Mouse (Mus musculus) fibroblast of lung, adult 2 months (primary cell): ENCODE measurements at regions not wholly inside any gene's neighbourhood (a gene's known extent, or its start where the extent isn't known, plus 50 kb on each side); places are given as distances from the start of the nearest gene placed in this dataset.
A peak's percentile ranks its signal among the peaks of the same experiment; 100 is the strongest.

ENCODE experiments used
- DNase-seq: peaks from one replicate; pipeline ENCODE4 v3.0.0-alpha.2; 2011; ENCODE audit warnings: low read depth

DNA sequence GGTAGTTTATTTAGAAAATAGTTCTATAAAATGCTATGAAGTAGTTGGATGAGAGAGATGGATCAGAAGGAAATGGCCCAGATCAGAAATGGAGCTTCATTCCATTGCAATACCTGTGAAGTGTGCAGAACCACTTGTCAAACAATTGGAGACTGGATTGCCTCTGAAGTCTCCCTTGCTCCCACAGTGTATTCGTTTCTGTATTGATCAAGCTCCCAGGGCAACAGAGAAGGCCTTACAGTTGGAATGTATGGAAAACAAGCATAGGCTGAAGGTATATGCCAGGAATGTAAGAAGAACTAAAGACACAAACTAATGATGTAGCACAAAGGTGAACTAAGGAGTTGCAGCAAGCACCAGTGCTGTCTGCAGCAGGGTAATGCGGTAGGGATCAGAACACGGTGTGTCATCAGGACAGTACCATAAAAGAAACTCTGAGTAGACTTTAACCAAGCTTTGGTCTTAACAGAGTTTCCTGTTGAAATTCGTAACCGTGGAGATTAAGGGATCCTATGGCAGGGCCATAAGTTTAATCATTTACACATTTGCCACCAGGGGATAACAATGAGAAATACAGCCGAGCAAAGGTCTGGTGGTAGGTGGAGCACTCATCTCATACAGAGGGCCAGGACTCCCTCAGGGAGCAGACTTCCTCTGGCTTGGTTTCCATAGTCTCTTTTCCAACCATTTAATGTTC lies 732.9 kb upstream of the 2610301B20Rik start:
- no peak for DNase-seq

DNA sequence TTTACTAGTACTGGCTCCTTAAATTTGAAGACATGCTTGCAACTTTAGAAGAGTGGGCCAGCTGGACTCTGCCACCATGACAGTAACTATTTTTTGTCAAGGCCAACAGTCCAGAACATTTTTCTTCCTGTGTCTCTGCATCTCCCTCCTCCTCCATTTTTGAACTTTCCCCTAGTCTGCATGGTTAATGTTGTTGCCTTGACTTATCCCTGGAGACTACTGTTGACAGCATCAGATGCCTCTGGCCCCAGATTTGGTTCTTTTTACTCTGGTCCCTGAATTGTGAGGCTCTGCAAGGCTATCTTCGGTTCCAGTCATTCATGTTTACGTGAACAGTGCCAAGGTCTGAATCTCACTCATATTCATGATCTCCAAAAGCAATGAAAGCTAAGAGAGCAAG lies 724.4 kb upstream of the 2610301B20Rik start:
- DNase-seq: no peak

GRCm38 (mm10) chr4:10150501-10150900 lies 723.8 kb upstream of the 2610301B20Rik start:
- peak; percentile 16 for DNase-seq

DNA sequence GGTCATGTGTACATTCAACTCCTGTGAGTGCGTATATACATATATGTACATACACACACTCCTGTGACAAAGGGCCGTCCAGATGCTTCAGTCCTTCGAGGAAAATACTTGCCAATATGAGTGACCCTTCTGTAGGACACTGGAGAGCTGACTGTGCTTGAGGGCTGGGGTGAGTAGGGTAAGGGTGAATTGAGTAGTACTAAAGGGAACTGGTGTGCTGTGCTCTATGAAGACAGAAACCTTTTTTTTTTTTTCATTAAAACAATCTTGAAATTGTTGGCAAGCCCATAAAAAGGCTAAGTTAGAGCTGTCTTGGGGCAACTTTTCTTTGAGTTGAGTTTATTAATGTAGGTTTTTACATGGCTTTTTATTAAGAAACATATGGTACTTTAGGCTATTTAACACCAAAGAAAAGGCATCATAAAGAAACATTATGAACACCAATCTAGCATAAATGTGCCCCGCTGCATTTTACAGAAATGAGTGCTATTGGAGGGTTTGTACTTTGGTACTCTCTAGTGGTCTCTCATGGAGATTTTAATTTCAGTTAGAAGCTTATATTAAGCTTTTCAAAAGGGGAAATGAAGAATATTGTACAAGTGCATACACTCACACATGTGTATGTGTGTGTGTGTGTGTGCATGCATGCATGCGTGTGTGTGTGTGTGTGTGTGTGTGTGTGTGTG lies 718.5 kb upstream of the 2610301B20Rik start:
- no peak for DNase-seq

- DNase-seq: no peak
These were observed 684.4 kb upstream of the 2610301B20Rik start for GRCm38 (mm10) chr4:10189896-10190295.

DNA sequence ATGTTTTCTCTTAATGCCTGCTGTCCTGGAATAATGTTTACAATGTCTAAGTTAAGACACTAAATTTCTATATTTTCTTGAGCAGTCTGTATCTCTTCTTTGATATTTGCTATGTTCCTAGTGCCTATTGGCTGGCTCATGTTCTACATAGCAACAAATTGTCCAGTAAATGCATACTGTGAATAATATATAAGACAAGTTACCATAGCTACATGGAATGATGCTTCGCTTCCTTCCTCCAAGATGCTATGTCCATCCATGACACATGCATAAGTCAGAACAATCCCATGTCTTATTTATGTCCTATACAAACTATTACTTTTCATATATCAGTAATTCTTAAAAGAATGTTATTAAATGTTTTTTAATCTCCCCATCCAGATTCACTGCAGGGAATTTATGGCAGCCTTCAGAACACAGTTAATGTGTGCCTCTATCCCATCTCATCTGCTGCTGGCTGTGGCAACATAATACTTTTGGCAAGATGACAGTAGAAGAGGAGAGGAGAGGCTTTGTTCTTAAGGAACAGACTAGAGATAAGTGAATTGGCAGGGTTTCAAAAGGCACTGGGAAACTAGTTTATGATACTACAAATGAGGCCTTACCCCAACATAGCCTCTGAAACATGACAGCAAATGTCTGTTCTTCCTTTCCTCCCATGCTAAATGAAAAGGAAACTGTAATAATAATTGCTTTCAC lies 676.9 kb upstream of the 2610301B20Rik start:
- DNase-seq: no peak

DNA sequence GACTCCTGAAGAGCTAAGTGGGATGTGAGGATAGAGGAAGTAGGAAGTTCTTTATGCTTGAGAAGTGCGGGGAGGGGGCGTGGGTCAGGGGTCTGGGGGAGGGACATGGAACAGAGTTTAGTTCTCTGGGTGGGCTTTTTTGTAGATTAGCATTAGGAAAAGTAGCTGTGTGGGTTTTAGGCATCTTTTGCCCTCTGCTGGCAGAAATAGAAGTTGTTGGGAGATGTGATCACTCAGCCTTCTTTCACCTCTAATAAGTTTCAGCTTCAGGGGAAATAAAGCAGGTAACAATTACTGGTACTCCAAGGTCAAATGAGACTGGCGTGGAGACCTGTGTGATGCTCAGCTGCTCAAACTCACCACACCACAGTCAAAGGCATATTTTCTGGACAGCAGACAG lies 672.5 kb upstream of the 2610301B20Rik start:
- DNase-seq: no peak

DNA sequence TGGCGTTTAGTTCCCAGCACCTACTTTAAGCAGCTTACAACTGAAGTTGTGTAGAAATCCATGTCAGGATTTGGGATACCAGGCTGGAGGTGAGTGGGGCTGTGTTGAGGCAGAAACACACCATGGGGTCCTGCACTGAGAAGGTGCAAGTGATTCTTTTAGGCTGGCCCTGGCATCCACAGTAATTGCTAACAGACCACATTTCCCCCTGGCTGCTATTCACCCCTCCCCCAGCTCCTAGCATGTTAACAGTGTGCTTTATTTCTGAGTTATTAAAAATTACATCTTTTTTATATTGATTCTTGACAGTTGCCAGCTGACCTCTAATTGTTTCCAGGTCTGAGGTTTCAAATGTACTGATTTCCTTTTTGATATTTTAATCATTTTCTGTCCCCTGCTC lies 670.1 kb upstream of the 2610301B20Rik start:
- DNase-seq: no peak

DNA sequence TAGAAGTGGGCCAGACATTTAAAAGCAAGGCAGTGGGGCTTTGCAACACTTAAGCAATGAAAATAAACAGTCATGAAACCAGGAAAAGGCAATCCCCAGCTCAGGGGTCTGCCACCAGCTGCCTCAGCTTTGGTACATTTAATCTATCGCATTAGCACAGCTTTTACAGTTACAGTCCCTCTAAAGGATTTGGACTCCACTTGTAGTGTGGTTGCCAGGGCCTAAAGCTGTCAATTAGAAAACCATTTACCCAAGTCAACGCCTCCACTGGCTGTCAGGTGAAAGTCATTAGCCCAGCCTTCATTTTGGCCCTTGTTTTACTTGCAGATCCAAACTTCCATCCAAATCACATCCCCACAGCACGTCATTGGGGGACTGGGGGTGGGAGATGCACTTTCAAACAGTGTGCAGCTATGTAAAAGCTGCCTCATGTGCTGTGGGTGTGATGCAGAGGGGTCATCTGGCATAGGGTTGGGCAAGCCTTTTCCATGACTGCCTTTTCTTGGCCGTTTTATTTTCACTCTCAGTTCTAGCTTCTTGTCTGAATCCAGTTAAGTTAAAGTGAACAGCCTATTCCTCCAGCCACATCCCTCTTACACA lies 664.9 kb upstream of the 2610301B20Rik start:
- no peak for DNase-seq

- DNase-seq: no peak
These were observed 663.0 kb upstream of the 2610301B20Rik start for GRCm38 (mm10) chr4:10211303-10211702.

- DNase-seq: no peak
These were observed 639.0 kb upstream of the 2610301B20Rik start for GRCm38 (mm10) chr4:10235324-10235723.

DNA sequence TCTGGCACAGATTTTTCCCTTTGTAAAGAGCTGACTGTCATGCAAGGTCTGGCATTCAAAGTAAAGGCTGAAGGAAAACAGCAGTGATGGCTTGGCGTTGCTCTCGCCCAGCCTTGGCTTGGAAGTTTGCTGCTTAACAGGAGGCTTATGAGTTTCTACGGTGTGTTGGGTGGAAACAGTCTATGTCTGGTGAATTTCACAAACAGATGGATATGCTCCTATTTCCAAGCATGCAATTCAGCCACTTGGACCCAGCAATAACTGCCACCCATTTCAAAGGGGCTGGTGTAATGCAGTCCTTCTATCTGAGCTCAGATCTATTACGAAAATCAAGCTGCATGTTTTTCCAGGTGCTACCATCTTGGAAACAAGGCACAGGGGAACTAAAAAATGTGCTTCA lies 632.2 kb upstream of the 2610301B20Rik start:
- DNase-seq: peak; percentile 62

GRCm38 (mm10) chr4:10242909-10243308 lies 631.4 kb upstream of the 2610301B20Rik start:
- peak; percentile 63 for DNase-seq

GRCm38 (mm10) chr4:10254029-10254690 lies 620.1 kb upstream of the 2610301B20Rik start:
- no peak for DNase-seq

DNA sequence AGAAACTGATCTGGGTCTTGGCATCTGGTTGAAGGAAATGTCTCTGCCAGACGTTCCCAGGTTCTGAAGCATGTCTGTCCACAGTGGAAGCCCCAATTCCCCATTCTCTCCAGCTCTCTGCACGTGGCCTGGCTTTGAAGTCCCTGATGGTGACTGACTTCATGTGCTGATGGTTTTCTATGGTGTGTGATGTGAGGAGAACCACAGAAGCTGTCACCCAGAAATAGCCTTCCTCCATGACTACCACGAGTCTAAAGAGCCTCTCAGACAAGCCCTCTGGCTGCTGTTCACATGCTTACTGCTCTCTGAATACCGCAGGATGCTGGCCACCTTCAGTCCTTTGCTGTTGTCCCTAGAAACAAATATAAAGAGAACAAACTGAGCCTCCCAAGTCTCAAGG lies 616.8 kb upstream of the 2610301B20Rik start:
- DNase-seq: no peak

DNA sequence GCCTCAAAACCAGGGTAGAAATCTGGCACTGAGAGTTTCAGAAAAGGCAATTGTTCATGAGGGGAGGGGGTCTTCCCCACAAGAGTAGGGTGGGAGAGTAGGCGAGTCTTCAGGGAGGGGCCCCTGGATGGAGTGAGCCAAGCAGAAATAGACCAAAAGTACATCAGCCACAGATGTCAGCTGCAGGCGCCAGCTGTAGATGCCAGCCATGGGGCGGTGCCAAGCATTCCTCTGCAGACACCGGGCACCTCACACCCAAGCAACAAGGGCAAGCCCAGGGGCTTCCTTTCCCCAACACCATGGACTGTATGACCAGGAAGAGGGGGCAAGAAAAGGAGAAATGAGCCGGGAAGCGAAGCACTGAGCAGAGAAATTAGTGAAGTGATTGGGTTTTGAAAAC lies 613.9 kb upstream of the 2610301B20Rik start:
- no peak for DNase-seq

DNA sequence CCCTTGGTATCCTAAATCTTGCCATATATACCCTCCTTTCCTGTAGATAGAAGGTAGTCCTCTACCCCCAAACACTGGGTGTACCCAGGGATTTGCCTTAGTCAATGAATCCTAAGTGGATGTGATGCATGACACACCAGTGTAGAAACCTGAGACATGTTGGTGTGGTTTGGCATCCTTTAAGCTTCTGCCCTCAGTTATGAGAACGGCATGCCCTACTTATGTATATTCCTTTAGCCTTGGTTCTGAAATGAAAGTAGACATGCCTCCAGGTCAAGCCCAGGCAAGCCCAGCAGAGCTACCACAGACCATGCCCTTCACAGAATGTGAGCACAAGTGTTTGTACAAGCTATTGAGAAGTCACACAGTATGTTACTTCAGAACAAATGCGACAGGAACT lies 608.4 kb upstream of the 2610301B20Rik start:
- DNase-seq: peak; percentile 82

DNA sequence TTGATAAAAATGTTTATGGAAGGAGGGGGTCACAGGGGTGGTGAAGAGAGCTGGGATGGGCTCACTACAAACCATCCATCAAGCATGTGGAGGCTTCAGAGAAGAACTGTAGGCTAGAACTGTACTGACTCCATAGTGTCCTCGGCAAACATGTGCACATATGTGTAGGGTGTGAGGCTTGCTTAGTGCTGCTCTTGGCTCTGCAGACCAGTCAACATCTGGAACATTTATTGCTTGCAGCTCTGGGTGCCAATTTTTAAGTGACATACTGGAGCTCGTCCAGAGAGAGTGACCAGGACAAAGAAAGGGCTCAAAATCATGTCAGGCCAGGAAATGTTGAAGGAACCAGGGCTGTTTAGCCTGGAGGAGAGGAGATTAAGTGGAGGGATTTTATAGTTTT lies 588.7 kb upstream of the 2610301B20Rik start:
- DNase-seq: no peak

DNA sequence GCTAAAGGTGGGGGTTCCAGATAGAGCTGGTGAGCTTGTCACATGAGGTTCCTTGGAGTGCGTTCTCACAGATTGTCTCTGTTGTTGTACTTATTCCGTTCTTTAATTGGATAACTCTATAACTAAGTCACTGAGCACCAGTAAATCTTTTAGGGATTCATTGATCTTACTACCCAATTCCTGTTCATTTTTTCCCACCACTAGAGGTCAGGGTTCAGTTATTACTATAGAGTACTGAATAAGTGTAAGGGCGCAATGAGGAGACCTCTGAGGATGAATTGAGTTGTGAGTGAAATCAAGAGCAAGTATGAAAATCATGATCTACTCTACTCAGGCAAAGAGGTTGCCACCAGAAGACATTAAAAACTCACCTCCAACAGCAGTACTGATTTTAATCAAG lies 584.0 kb upstream of the 2610301B20Rik start:
- DNase-seq: peak; percentile 10

- DNase-seq: peak; percentile 7
These were observed 579.2 kb upstream of the 2610301B20Rik start for GRCm38 (mm10) chr4:10295012-10295530.

DNA sequence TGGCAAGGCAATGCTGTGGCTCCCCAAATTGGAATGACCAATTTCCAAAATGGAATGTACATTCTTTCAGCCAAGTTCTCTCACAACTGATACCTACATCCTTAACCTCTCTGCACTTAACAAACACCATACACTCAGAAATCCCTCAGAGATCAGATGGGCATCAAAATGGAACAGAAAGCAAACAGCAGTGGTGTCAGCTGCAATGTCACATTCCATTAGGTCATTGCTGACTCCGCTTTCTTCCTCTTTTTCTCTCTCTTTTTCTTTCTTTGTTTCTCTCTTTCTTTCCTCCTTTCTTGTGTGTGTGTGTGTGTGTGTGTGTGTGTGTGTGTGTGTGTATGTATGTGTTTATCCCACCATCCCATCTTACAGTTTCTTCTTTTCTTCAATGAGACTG lies 578.1 kb upstream of the 2610301B20Rik start:
- no peak for DNase-seq

- DNase-seq: no peak
These were observed 562.4 kb upstream of the 2610301B20Rik start for GRCm38 (mm10) chr4:10311886-10312285.
